Mouse (Mus musculus): ENCODE results near the gene Dock4. TPM values are rescaled to one million over a fixed set of nuclear protein-coding genes. Genes with fewer than 3 reads are reported as not detected.

The Dock4 gene
- polyA plus RNA-seq, 2 experiments: 7.7 to 12.2 TPM

DNA sequence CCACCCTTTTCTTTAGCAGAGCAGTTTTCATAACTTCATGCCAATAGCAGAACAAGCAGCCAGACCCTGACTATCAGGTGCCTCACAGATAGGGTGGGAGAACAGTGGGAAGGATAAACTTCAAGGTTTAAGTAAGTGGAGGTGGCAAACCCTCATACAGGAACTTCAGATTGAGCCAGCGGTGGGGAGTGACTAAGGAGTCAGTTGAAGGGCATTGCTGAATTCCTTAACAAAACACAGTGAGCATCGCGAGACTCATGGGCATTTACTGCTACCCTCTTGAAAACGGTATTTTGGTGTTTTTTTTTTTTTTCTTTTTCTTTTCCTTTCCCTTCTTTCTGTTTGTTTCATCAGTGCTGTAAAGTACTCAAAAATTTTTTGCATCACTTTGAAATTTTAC lies 148.4 kb downstream of the Dock4 start:
- Histone ChIP-seq H3K4me3 (replicated peaks; ENCODE audit: low read length) (no peak overlapping the region), H3K27me3 (ENCODE audit: control insufficient read depth, insufficient read depth, low read length) (no peaks in the 10 kb centered on the region), H3K4me1 (ENCODE audit: control insufficient read depth, insufficient read depth, low read length) (no peaks in the 10 kb centered on the region), H3K27ac (replicated peaks; ENCODE audit: low read depth, low read length) (no peak overlapping the region), H3K36me3 (ENCODE audit: control insufficient read depth, insufficient read depth, low read length) (no peaks in the 10 kb centered on the region), H3K9me3 (ENCODE audit: control insufficient read depth, low read length) (no peaks in the 10 kb centered on the region), H3K9ac (ENCODE audit: low read depth, low read length, severe bottlenecking) (no peak overlapping the region), H3K4me2 (replicated peaks; ENCODE audit: low read depth, low read length, severe bottlenecking) (no peak overlapping the region)
- 69% methylated on average over 4 of the region's 4 CpGs for WGBS
- no peak for ATAC-seq (ENCODE audit: low FRiP score, low read depth)
- no peak for TF ChIP-seq POLR2A (IDR thresholded peaks at IDR 0.05; ENCODE audit: borderline replicate concordance, extremely low read depth, insufficient read depth, insufficient read length)
- no peak for DNase-seq (ENCODE audit: low spot score)

GRCm38 (mm10) chr12:40595440-40595839 lies 149.7 kb downstream of the Dock4 start:
- 92% methylated on average over 6 of the region's 6 CpGs for WGBS

GRCm38 (mm10) chr12:40596020-40596419 lies 150.3 kb downstream of the Dock4 start:
- DNase-seq (ENCODE audit: low spot score): no peak
- H3K27me3 ChIP-seq (ENCODE audit: control insufficient read depth, insufficient read depth, low read length): no peaks in the 10 kb centered on the region
- no peak for ATAC-seq (ENCODE audit: low FRiP score, low read depth)
- no peak overlapping the region for H3K4me2 ChIP-seq (replicated peaks; ENCODE audit: low read depth, low read length, severe bottlenecking)
- H3K9me3 ChIP-seq (ENCODE audit: control insufficient read depth, low read length): no peaks in the 10 kb centered on the region
- TF ChIP-seq POLR2A (IDR thresholded peaks at IDR 0.05; ENCODE audit: borderline replicate concordance, extremely low read depth, insufficient read depth, insufficient read length): no peak
- no peak overlapping the region for H3K9ac ChIP-seq (ENCODE audit: low read depth, low read length, severe bottlenecking)
- 81% methylated on average over 7 of the region's 7 CpGs for WGBS
- no peaks in the 10 kb centered on the region for H3K36me3 ChIP-seq (ENCODE audit: control insufficient read depth, insufficient read depth, low read length)
- H3K27ac ChIP-seq (replicated peaks; ENCODE audit: low read depth, low read length): no peak overlapping the region
- no peaks in the 10 kb centered on the region for H3K4me1 ChIP-seq (ENCODE audit: control insufficient read depth, insufficient read depth, low read length)
- no peak overlapping the region for H3K4me3 ChIP-seq (replicated peaks; ENCODE audit: low read length)

More at GRCm38 (mm10) chr12:40595440-40595839, 149.7 kb downstream of the Dock4 start:
- no peak overlapping the region for H3K9ac ChIP-seq (ENCODE audit: low read depth, low read length, severe bottlenecking)
- H3K4me1 ChIP-seq (ENCODE audit: control insufficient read depth, insufficient read depth, low read length): no peaks in the 10 kb centered on the region
- no peak overlapping the region for H3K27ac ChIP-seq (replicated peaks; ENCODE audit: low read depth, low read length)
- DNase-seq (ENCODE audit: low spot score) (no peak), ATAC-seq (ENCODE audit: low FRiP score, low read depth) (no peak)
- no peaks in the 10 kb centered on the region for H3K9me3 ChIP-seq (ENCODE audit: control insufficient read depth, low read length)
- no peaks in the 10 kb centered on the region for H3K36me3 ChIP-seq (ENCODE audit: control insufficient read depth, insufficient read depth, low read length)
- H3K4me2 ChIP-seq (replicated peaks; ENCODE audit: low read depth, low read length, severe bottlenecking): no peak overlapping the region
- no peak for TF ChIP-seq POLR2A (IDR thresholded peaks at IDR 0.05; ENCODE audit: borderline replicate concordance, extremely low read depth, insufficient read depth, insufficient read length)
- no peak overlapping the region for H3K4me3 ChIP-seq (replicated peaks; ENCODE audit: low read length)
- no peaks in the 10 kb centered on the region for H3K27me3 ChIP-seq (ENCODE audit: control insufficient read depth, insufficient read depth, low read length)

DNA sequence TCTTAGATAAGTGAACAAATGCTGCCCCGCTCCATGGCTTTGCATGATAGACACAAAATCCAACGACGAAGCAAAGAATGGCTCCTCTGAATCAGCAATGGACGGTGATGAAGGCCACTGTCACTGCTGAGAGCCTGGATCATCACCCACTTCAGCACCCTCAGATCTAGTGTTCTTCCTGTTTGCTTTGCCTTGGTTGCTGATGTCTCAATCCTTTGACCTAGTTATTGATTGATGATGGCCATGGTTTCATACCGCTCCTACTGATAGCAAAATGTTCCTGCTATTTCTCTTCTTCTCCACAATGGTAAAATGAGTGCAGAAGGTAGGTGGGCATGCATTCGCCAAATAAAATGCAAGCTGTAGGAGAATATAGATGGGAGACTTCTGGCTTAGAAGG lies 150.7 kb downstream of the Dock4 start:
- ATAC-seq (ENCODE audit: low FRiP score, low read depth): no peak
- Histone ChIP-seq H3K4me2 (replicated peaks; ENCODE audit: low read depth, low read length, severe bottlenecking) (no peak overlapping the region), H3K27ac (replicated peaks; ENCODE audit: low read depth, low read length) (no peak overlapping the region), H3K4me1 (ENCODE audit: control insufficient read depth, insufficient read depth, low read length) (no peaks in the 10 kb centered on the region), H3K9me3 (ENCODE audit: control insufficient read depth, low read length) (no peaks in the 10 kb centered on the region), H3K27me3 (ENCODE audit: control insufficient read depth, insufficient read depth, low read length) (no peaks in the 10 kb centered on the region), H3K9ac (ENCODE audit: low read depth, low read length, severe bottlenecking) (no peak overlapping the region), H3K4me3 (replicated peaks; ENCODE audit: low read length) (no peak overlapping the region), H3K36me3 (ENCODE audit: control insufficient read depth, insufficient read depth, low read length) (no peaks in the 10 kb centered on the region)
- 91% methylated on average over 6 of the region's 6 CpGs for WGBS
- DNase-seq (ENCODE audit: low spot score): no peak
- TF ChIP-seq POLR2A (IDR thresholded peaks at IDR 0.05; ENCODE audit: borderline replicate concordance, extremely low read depth, insufficient read depth, insufficient read length): no peak

DNA sequence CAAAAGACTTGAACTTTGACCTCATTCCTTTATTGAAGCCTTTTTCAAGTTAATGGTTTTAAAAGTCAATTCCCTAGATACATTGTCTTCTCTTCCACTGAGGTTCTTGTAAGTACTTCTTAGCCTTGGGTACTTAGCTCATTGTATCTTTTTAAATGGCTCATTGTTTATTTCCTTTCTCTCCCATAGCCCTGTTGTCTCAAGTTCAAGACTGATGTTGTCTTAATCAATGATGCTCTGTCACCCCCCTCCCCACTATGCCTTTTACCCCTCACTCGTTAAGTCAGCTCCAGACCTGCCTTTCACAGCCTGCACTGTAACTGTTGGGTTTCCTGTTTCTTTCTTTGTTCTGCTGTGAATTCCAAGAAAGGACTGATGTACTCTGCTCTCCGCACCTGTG lies 154.2 kb downstream of the Dock4 start:
- Histone ChIP-seq H3K9ac (ENCODE audit: low read depth, low read length, severe bottlenecking) (no peak overlapping the region), H3K27ac (replicated peaks; ENCODE audit: low read depth, low read length) (no peak overlapping the region), H3K27me3 (ENCODE audit: control insufficient read depth, insufficient read depth, low read length) (no peaks in the 10 kb centered on the region), H3K4me3 (replicated peaks; ENCODE audit: low read length) (no peak overlapping the region), H3K9me3 (ENCODE audit: control insufficient read depth, low read length) (no peaks in the 10 kb centered on the region), H3K4me2 (replicated peaks; ENCODE audit: low read depth, low read length, severe bottlenecking) (no peak overlapping the region), H3K4me1 (ENCODE audit: control insufficient read depth, insufficient read depth, low read length) (no peaks in the 10 kb centered on the region), H3K36me3 (ENCODE audit: control insufficient read depth, insufficient read depth, low read length) (no peaks in the 10 kb centered on the region)
- TF ChIP-seq POLR2A (IDR thresholded peaks at IDR 0.05; ENCODE audit: borderline replicate concordance, extremely low read depth, insufficient read depth, insufficient read length): no peak
- WGBS: 54% methylated on average over 2 of the region's 2 CpGs
- DNase-seq (ENCODE audit: low spot score) (no peak), ATAC-seq (ENCODE audit: low FRiP score, low read depth) (no peak)

DNA sequence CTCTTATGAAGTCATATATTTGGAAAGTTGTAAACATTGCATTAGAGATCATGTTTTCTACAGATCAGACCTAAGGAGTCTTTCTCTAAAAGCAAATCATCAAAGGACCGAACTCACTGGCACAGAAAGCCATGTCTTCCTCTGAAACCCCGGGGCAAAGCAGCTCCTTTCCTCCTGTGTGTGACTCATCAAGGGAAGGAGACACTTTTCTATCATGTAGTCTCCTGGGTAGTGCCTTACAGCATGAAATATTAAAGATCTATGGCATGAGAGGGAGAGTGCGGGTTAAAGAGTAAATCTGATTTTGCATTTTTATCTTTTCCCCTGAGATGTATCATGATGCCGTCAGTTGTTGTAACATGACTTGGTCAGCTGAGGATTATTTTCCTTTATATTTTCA lies 159.8 kb downstream of the Dock4 start:
- TF ChIP-seq POLR2A (IDR thresholded peaks at IDR 0.05; ENCODE audit: borderline replicate concordance, extremely low read depth, insufficient read depth, insufficient read length): no peak
- no peaks in the 10 kb centered on the region for H3K4me1 ChIP-seq (ENCODE audit: control insufficient read depth, insufficient read depth, low read length)
- no peak overlapping the region for H3K4me2 ChIP-seq (replicated peaks; ENCODE audit: low read depth, low read length, severe bottlenecking)
- H3K27ac ChIP-seq (replicated peaks; ENCODE audit: low read depth, low read length): no peak overlapping the region
- H3K4me3 ChIP-seq (replicated peaks; ENCODE audit: low read length): no peak overlapping the region
- ATAC-seq (ENCODE audit: low FRiP score, low read depth) (no peak), DNase-seq (ENCODE audit: low spot score) (no peak)
- no peaks in the 10 kb centered on the region for H3K9me3 ChIP-seq (ENCODE audit: control insufficient read depth, low read length)
- H3K27me3 ChIP-seq (ENCODE audit: control insufficient read depth, insufficient read depth, low read length): no peaks in the 10 kb centered on the region
- WGBS: 76% methylated on average over 4 of the region's 4 CpGs
- no peaks in the 10 kb centered on the region for H3K36me3 ChIP-seq (ENCODE audit: control insufficient read depth, insufficient read depth, low read length)
- H3K9ac ChIP-seq (ENCODE audit: low read depth, low read length, severe bottlenecking): no peak overlapping the region

Measured in limb, embryonic 14.5 days (tissue).